Comparison of ENCODE assay signal across 8 mouse cellular contexts in genomic region chr10:88504481-88504880, GRCm38 (mm10). TPM values are rescaled to one million over a fixed set of nuclear protein-coding genes. Genes with fewer than 3 reads are reported as not detected.
DNase-seq lines count a peak whose midpoint lies in the region; ATAC-seq and TF ChIP-seq lines count a peak whose summit lies in the region.

No protein-coding gene starts in this region.

- peak overlapping the region; percentile 79 for H3K4me3 ChIP-seq in gastrocnemius, adult 2 months
- H3K4me3 ChIP-seq in hindbrain, postnatal 0 days (ENCODE audit: low read length): no peak overlapping the region

- H3K9ac ChIP-seq in hindbrain, postnatal 0 days (replicated peaks; ENCODE audit: low read length): peak overlapping the region; percentile 94; the same call in 1 of the 2 replicates

- no peaks in the 10 kb centered on the region for H3K27me3 ChIP-seq in hindbrain, postnatal 0 days (ENCODE audit: insufficient read depth, low read length)

- peaks cover 12% of the 10 kb centered on the region; the same call in 1 of the 2 replicates for H3K4me1 ChIP-seq in hindbrain, postnatal 0 days (ENCODE audit: insufficient read depth, low read length)

- H3K9me3 ChIP-seq in hindbrain, postnatal 0 days (ENCODE audit: low read length): no peaks in the 10 kb centered on the region

- no peak for DNase-seq in gastrocnemius, adult 2 months
- DNase-seq in gastrocnemius, postnatal 25 days: no peak
- DNase-seq in adipocyte (ENCODE audit: low spot score): peak; percentile 49
- no peak for DNase-seq in hindbrain, postnatal 0 days (ENCODE audit: low spot score)
- no peak for DNase-seq in right cerebral cortex, adult 18-20 months
- DNase-seq in cerebellum, adult 11 months: no peak
- DNase-seq in gastrocnemius, postnatal 36 days: no peak

- H3K4me2 ChIP-seq in hindbrain, postnatal 0 days (ENCODE audit: low read depth, low read length): peak overlapping the region; percentile 94

- 51% methylated on average over 3 of the region's 3 CpGs for WGBS in hindbrain, postnatal 0 days

- no peak for ATAC-seq in hindbrain, postnatal 0 days
- peak; percentile 69 for ATAC-seq in megakaryocyte progenitor cell, adult 5-6 weeks (replicated peaks; ENCODE audit: poor library complexity)

- intact Hi-C loops in gastrocnemius, adult 2 months (cut with DNase I): loop anchor here (5.0 kb wide), 1 partner anchor 122 kb away; no protein-coding TSS in a partner anchor
- intact Hi-C loops in gastrocnemius, postnatal 36 days (cut with DNase I): no loop called here

- H3K27ac ChIP-seq in gastrocnemius, adult 2 months: peak overlapping the region; percentile 90
- peak overlapping the region; percentile 85; the same call in 1 of the 2 replicates for H3K27ac ChIP-seq in hindbrain, postnatal 0 days

- H3K36me3 ChIP-seq in hindbrain, postnatal 0 days (ENCODE audit: insufficient read depth, low read length): no peaks in the 10 kb centered on the region

- no peak for TF ChIP-seq CTCF in gastrocnemius, adult 2 months (IDR thresholded peaks at IDR 0.05)
- TF ChIP-seq CTCF in hindbrain, postnatal 0 days (IDR thresholded peaks at IDR 0.05; ENCODE audit: low read depth): no peak

RNA-seq across cellular contexts. Expression of gene Chpt1, which starts 0.6 kb away (rescaled TPM):
- total RNA-seq in gastrocnemius, adult 2 months (2021): 100 to 1,000 TPM in 1 of 2 experiments, 10 to 100 TPM in 1; 85.2 to 129 TPM
- total RNA-seq in gastrocnemius, postnatal 25 days (2021): 100 to 1,000 TPM; 102 to 103 TPM
- total RNA-seq in hindbrain, postnatal 0 days (2014; rRNA removed): 24.2 and 39.3 TPM in 2 replicates
- 40.4 and 45.2 TPM in 2 replicates for polyA plus RNA-seq in hindbrain, postnatal 0 days (2015; fragmentation: Nextera tagmentation; extraction: Ambion mirVana)
- 26.2 and 32.4 TPM in 2 replicates for total RNA-seq in megakaryocyte progenitor cell, adult 5-6 weeks (2015)
- 22.4 and 22.9 TPM in 2 replicates for total RNA-seq in megakaryocyte progenitor cell, adult 5-6 weeks (2017)
- total RNA-seq in gastrocnemius, postnatal 36 days (2021): 10 to 100 TPM; 86.1 to 98.1 TPM

RNA-seq across cellular contexts. Expression of gene Sycp3, which starts 45.1 kb away (rescaled TPM):
- total RNA-seq in gastrocnemius, adult 2 months (2021): not detected
- total RNA-seq in gastrocnemius, postnatal 25 days (2021): not detected
- total RNA-seq in hindbrain, postnatal 0 days (2014; rRNA removed): not detected in 2 replicates
- polyA plus RNA-seq in hindbrain, postnatal 0 days (2015; fragmentation: Nextera tagmentation; extraction: Ambion mirVana): 0.47 and 0.50 TPM in 2 replicates
- not detected in 2 replicates for total RNA-seq in megakaryocyte progenitor cell, adult 5-6 weeks (2015)
- total RNA-seq in megakaryocyte progenitor cell, adult 5-6 weeks (2017): not detected in 2 replicates
- total RNA-seq in gastrocnemius, postnatal 36 days (2021): not detected
